Comparison of ENCODE assay signal across 10 mouse cellular contexts in the genomic region with DNA sequence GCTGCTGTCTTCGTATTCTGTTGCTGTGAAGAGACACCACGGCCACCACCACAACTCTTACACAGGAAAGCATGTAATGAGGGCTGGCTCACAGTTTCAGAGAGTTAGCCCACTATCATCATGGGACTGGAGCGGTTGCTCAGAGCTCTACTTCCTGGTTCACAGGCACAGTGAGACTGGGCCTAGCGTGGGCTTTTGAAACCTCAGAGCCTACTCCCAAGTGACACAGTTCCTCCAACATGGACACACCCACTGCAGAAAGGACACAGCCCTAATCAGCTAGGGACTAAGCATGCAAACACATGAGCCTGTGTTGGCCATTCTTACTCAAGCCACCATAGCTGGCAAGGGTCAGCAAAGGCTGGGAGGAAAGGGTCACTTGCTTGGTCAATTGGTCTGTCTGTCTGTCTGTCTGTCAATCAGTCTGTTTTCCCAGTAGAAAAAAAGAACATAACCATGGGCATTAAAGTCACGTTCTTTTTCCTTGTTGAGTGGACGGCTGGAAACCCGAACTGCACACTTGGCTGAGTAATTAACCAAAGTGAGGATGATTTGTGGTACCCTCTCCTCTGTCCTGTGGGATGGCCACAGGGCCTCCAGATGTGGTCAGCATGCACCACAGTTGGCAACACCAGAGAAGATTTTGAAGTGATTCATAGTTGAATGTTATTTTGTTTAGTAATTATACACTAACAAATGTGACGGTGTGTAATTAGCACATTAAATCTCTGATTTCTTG. TPM values are rescaled to one million over a fixed set of nuclear protein-coding genes. Genes with fewer than 3 reads are reported as not detected.
A peak's percentile ranks its signal among the peaks of the same experiment; 100 is the strongest.
DNase-seq lines count a peak whose midpoint lies in the region; ATAC-seq and TF ChIP-seq lines count a peak whose summit lies in the region.
"Had no signal": no experiment of that assay in that cellular context is flagged by ENCODE, and none has a peak within 500 bp of the region (broad histone marks: within the 10 kb centered on the region; RNA-seq: fewer than 3 reads in every experiment).

No protein-coding gene starts in this region.

- no peak overlapping the region for H3K4me2 ChIP-seq in kidney, embryonic 16.5 days (replicated peaks; ENCODE audit: low read depth, low read length)
- no peak overlapping the region for H3K4me2 ChIP-seq in intestine, embryonic 15.5 days (replicated peaks)
- no peak overlapping the region for H3K4me2 ChIP-seq in hindbrain, embryonic 14.5 days (replicated peaks)
- H3K4me2 ChIP-seq: forebrain, embryonic 15.5 days; limb, embryonic 12.5 days had no signal

- peaks cover 89% of the 10 kb centered on the region for H3K79me2 ChIP-seq in MEL (ENCODE audit: control insufficient read depth, insufficient read depth, low read length, poor library complexity)

- H3K27me3 ChIP-seq in kidney, embryonic 16.5 days (ENCODE audit: insufficient read depth, low read length): no peaks in the 10 kb centered on the region
- H3K27me3 ChIP-seq in MEL (ENCODE audit: control insufficient read depth in 1 of 2, insufficient read depth in 2 of 2, low read length in 2 of 2): no peaks in the 10 kb centered on the region
- no peaks in the 10 kb centered on the region for H3K27me3 ChIP-seq in intestine, embryonic 15.5 days (replicated peaks)
- H3K27me3 ChIP-seq in hindbrain, embryonic 14.5 days (ENCODE audit: control insufficient read depth, insufficient read depth, low read length): no peaks in the 10 kb centered on the region
- H3K27me3 ChIP-seq: forebrain, embryonic 15.5 days; limb, embryonic 12.5 days had no signal

- peak overlapping the region; percentile 46 for H3K27ac ChIP-seq in kidney, embryonic 16.5 days (ENCODE audit: low read length)
- peak overlapping the region; percentile 45 for H3K27ac ChIP-seq in MEL (ENCODE audit: control insufficient read depth, low read depth, low read length)
- H3K27ac ChIP-seq in intestine, embryonic 15.5 days: peak overlapping the region; percentile 17
- H3K27ac ChIP-seq in hindbrain, embryonic 14.5 days: no peak overlapping the region
- H3K27ac ChIP-seq: forebrain, embryonic 15.5 days; limb, embryonic 12.5 days had no signal

- TF ChIP-seq RAD21 in MEL (IDR thresholded peaks at IDR 0.05; ENCODE audit: low read depth, low read length): no peak

- no peak for DNase-seq in kidney, adult 8-10 months
- DNase-seq in MEL (ENCODE audit: low read depth, low spot score): peak; percentile 83
- DNase-seq in naive thymus-derived CD4-positive, alpha-beta T cell, adult 2 months (ENCODE audit: low read depth): peak; percentile 85
- no peak for DNase-seq in hindbrain, embryonic 14.5 days (ENCODE audit: low spot score)
- DNase-seq in left cerebral cortex, postnatal 36 days (ENCODE audit: low spot score in 2 of 2): no peak
- no peak for DNase-seq in adrenal gland, postnatal 4 days (ENCODE audit: low spot score in 2 of 2)

- 0 out of 2 replicates have a peak overlapping the region, but pooled peaks have one; percentile 8 for H3K9ac ChIP-seq in kidney, embryonic 16.5 days (replicated peaks; ENCODE audit: low read length)
- peak overlapping the region; percentile 6; the same call in 1 of the 2 replicates for H3K9ac ChIP-seq in MEL (ENCODE audit: control insufficient read depth, low read depth, low read length, poor library complexity, severe bottlenecking)
- no peak overlapping the region for H3K9ac ChIP-seq in intestine, embryonic 15.5 days
- no peak overlapping the region for H3K9ac ChIP-seq in hindbrain, embryonic 14.5 days
- H3K9ac ChIP-seq: forebrain, embryonic 15.5 days; limb, embryonic 12.5 days had no signal

- intact Hi-C loops in left cerebral cortex, postnatal 36 days (cut with DNase I): no loop called here

- no peak for ATAC-seq in kidney, embryonic 16.5 days (ENCODE audit: low FRiP score, low TSS enrichment)
- 0 out of 2 replicates have a peak, but pooled peaks have one; percentile 19 for ATAC-seq in intestine, embryonic 15.5 days
- no peak for ATAC-seq in hindbrain, embryonic 14.5 days (ENCODE audit: low FRiP score)
- ATAC-seq: forebrain, embryonic 15.5 days had no signal

- H3K4me1 ChIP-seq in kidney, embryonic 16.5 days (ENCODE audit: insufficient read depth, low read length): peaks cover 53% of the 10 kb centered on the region
- peaks cover 13 to 28% of the 10 kb centered on the region in 2 experiments for H3K4me1 ChIP-seq in MEL (ENCODE audit: control insufficient read depth in 1 of 2, insufficient read depth in 2 of 2, low read length in 2 of 2)
- H3K4me1 ChIP-seq in intestine, embryonic 15.5 days (replicated peaks): peaks cover 52% of the 10 kb centered on the region
- H3K4me1 ChIP-seq in hindbrain, embryonic 14.5 days (replicated peaks; ENCODE audit: control insufficient read depth, insufficient read depth, low read length): peaks cover 24% of the 10 kb centered on the region

- no peaks in the 10 kb centered on the region for H3K36me3 ChIP-seq in kidney, embryonic 16.5 days (ENCODE audit: insufficient read depth, low read length)
- peaks cover 0 to 16% of the 10 kb centered on the region in 2 experiments; a peak in 3 of 4 replicates for H3K36me3 ChIP-seq in MEL (ENCODE audit: control insufficient read depth in 1 of 2, insufficient read depth in 2 of 2, low read length in 2 of 2)
- H3K36me3 ChIP-seq in intestine, embryonic 15.5 days: no peaks in the 10 kb centered on the region
- no peaks in the 10 kb centered on the region for H3K36me3 ChIP-seq in hindbrain, embryonic 14.5 days (replicated peaks; ENCODE audit: control insufficient read depth, insufficient read depth)
- H3K36me3 ChIP-seq: forebrain, embryonic 15.5 days; limb, embryonic 12.5 days had no signal

- no peak for TF ChIP-seq CTCF in MEL (IDR thresholded peaks at IDR 0.05 in 2 of 3, conservative IDR thresholded peaks at IDR 0.05 in 1 of 3; ENCODE audit: control insufficient read depth in 1 of 3, insufficient read depth in 1 of 3, low read depth in 2 of 3, low read length in 3 of 3, poor library complexity in 1 of 3, severe bottlenecking in 1 of 3)

- no peaks in the 10 kb centered on the region for H3K9me3 ChIP-seq in kidney, embryonic 16.5 days (ENCODE audit: low read length)
- no peaks in the 10 kb centered on the region for H3K9me3 ChIP-seq in MEL (replicated peaks; ENCODE audit: insufficient read depth, low read length)
- H3K9me3 ChIP-seq in intestine, embryonic 15.5 days: no peaks in the 10 kb centered on the region
- H3K9me3 ChIP-seq in hindbrain, embryonic 14.5 days (ENCODE audit: control insufficient read depth, low read length): no peaks in the 10 kb centered on the region
- H3K9me3 ChIP-seq: forebrain, embryonic 15.5 days; limb, embryonic 12.5 days had no signal

- no peak for TF ChIP-seq POLR2A in MEL (IDR thresholded peaks at IDR 0.05; ENCODE audit: control insufficient read depth in 1 of 2, insufficient read depth in 1 of 2, low read depth in 1 of 2, low read length in 2 of 2, poor library complexity in 1 of 2)

- no peak overlapping the region for H3K4me3 ChIP-seq in kidney, embryonic 16.5 days (ENCODE audit: low read length)
- no peak overlapping the region for H3K4me3 ChIP-seq in MEL (ENCODE audit: control insufficient read depth in 1 of 2, insufficient read depth in 1 of 2, low read depth in 2 of 2, low read length in 2 of 2)
- no peak overlapping the region for H3K4me3 ChIP-seq in intestine, embryonic 15.5 days (replicated peaks)
- no peak overlapping the region for H3K4me3 ChIP-seq in hindbrain, embryonic 14.5 days (replicated peaks; ENCODE audit: low read length)
- H3K4me3 ChIP-seq: forebrain, embryonic 15.5 days; limb, embryonic 12.5 days had no signal

- WGBS in kidney, embryonic 16.5 days: 43% methylated on average over 8 of the region's 8 CpGs
- 65% methylated on average over 8 of the region's 8 CpGs for WGBS in intestine, embryonic 15.5 days
- 82% methylated on average over 8 of the region's 8 CpGs for WGBS in hindbrain, embryonic 14.5 days

- TF ChIP-seq EP300 in MEL (IDR thresholded peaks at IDR 0.05; ENCODE audit: low read depth in 1 of 2, low read length in 2 of 2): peak in 1 of 2 experiments; percentile 20; a peak in 1 of 4 replicates

TF ChIP-seq in MEL, 35 proteins besides CTCF, POLR2A, EP300 and RAD21:
- TF ChIP-seq TAL1 (IDR thresholded peaks at IDR 0.05; ENCODE audit: low read length): no peak
- no peak for TF ChIP-seq CHD1 (IDR thresholded peaks at IDR 0.05; ENCODE audit: low read depth, low read length)
- TF ChIP-seq ZKSCAN1 (IDR thresholded peaks at IDR 0.05; ENCODE audit: low read depth, low read length): no peak
- TF ChIP-seq SIN3A (IDR thresholded peaks at IDR 0.05; ENCODE audit: low read length): peak; percentile 58
- no peak for TF ChIP-seq TBP (IDR thresholded peaks at IDR 0.05; ENCODE audit: low read depth, low read length)
- no peak for TF ChIP-seq NELFE (IDR thresholded peaks at IDR 0.05; ENCODE audit: low read depth, low read length)
- TF ChIP-seq MXI1 (IDR thresholded peaks at IDR 0.05; ENCODE audit: low read depth, low read length): peak; percentile 64
- no peak for TF ChIP-seq UBTF (IDR thresholded peaks at IDR 0.05; ENCODE audit: borderline replicate concordance, insufficient read depth, low read depth, low read length)
- no peak for TF ChIP-seq CHD2 (IDR thresholded peaks at IDR 0.05; ENCODE audit: low read length)
- TF ChIP-seq NRF1 (IDR thresholded peaks at IDR 0.05; ENCODE audit: insufficient read depth, low read depth, low read length, poor library complexity, severe bottlenecking): no peak
- TF ChIP-seq ZC3H11A (IDR thresholded peaks at IDR 0.05; ENCODE audit: low read depth, low read length): no peak
- TF ChIP-seq POLR2AphosphoS5 (IDR thresholded peaks at IDR 0.05; ENCODE audit: borderline replicate concordance, low read depth, low read length): no peak
- TF ChIP-seq ELF1 (IDR thresholded peaks at IDR 0.05; ENCODE audit: low read depth, low read length): peak; percentile 87
- TF ChIP-seq USF2 (IDR thresholded peaks at IDR 0.05; ENCODE audit: borderline replicate concordance in 1 of 2, insufficient read depth in 1 of 2, low read depth in 1 of 2, low read length in 2 of 2): no peak
- no peak for TF ChIP-seq JUND (IDR thresholded peaks at IDR 0.05; ENCODE audit: low read depth, low read length)
- 0 out of 2 replicates have a peak, but pooled peaks have one; percentile 25 for TF ChIP-seq MYC (IDR thresholded peaks at IDR 0.05; ENCODE audit: low read depth, low read length)

RNA-seq across cellular contexts. Expression of a gene that starts 56.7 kb away (rescaled TPM):
- 140 and 145 TPM in 2 replicates for polyA plus RNA-seq in kidney, embryonic 16.5 days (2015; fragmentation: Nextera tagmentation; extraction: Ambion mirVana)
- 72.0 and 78.6 TPM in 2 replicates for total RNA-seq in MEL (2012; rRNA removed)
- 10 to 100 TPM; 93.9 to 100.0 TPM for polyA plus RNA-seq in MEL (2012; ENCODE audit: insufficient read depth in 1 of 2, insufficient read length in 2 of 2, low read depth in 1 of 2, low replicate concordance in 2 of 2, missing spikeins in 1 of 2)
- polyA plus RNA-seq in intestine, embryonic 15.5 days (2015; fragmentation: Nextera tagmentation; extraction: Ambion mirVana): 140 and 162 TPM in 2 replicates
- polyA plus RNA-seq in hindbrain, embryonic 14.5 days (2014; fragmentation: Nextera tagmentation; extraction: Ambion mirVana): 163 TPM in 2 replicates
- total RNA-seq in left cerebral cortex, postnatal 36 days (2021): 100 to 1,000 TPM; 270 to 283 TPM
- 100 to 1,000 TPM; 150 to 153 TPM for total RNA-seq in adrenal gland, postnatal 4 days (2021)

Comparison
In these comparisons a context has a peak if more than half of its experiments do, and no peak if none do; other contexts are left out.
1. H3K9ac ChIP-seq: peak in kidney, embryonic 16.5 days (single experiment) and MEL (single experiment); none in intestine, embryonic 15.5 days (single experiment) and hindbrain, embryonic 14.5 days (single experiment).
2. DNase-seq: peak in MEL (single experiment) and naive thymus-derived CD4-positive, alpha-beta T cell, adult 2 months (single experiment); none in kidney, adult 8-10 months (0 of 2), hindbrain, embryonic 14.5 days (single experiment), left cerebral cortex, postnatal 36 days (0 of 2) and adrenal gland, postnatal 4 days (0 of 2).